Mouse (Mus musculus): Measurements from ENCODE around the gene Chaf1a.

GRCm38 (mm10) chr17:56111864-56112263, 71.6 kb downstream of the Chaf1a start:
- no peak for TF ChIP-seq MAX (IDR thresholded peaks at IDR 0.05)
- peak; percentile 73 for TF ChIP-seq CTCF (IDR thresholded peaks at IDR 0.05; ENCODE audit: control insufficient read depth, insufficient read depth, insufficient read length)

All from C2C12 (cell line).